Mouse (Mus musculus) cerebellum, postnatal 14 days (tissue): ENCODE measurements around the gene Marveld3.

Experiments
- DNase-seq, 2 experiments: peaks; one replicate each; pipeline ENCODE4 v3.0.0; 2021; ENCODE audit warnings: mixed read lengths in 2 of 2

The Marveld3 gene

DNA sequence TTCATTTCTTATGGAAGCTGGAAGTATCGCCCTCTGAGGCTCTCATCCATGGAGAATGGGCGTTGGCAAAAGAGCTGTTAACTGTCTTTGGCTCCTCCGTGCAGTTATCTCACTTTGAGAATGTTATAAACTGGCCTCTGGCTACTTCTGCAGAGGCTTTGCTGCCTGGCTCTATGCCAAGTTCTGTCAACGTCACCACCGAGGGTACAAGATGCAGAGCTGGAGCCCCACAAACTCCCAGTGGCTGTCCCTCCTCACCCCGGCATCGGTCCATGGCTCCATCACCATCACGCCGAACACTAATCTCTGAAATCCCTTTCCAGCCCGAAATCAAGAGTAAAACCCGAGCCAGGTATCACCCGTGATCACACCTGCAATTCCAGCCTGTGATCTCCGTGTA lies 1.4 kb upstream of the Marveld3 start:
- DNase-seq = no peak

DNA sequence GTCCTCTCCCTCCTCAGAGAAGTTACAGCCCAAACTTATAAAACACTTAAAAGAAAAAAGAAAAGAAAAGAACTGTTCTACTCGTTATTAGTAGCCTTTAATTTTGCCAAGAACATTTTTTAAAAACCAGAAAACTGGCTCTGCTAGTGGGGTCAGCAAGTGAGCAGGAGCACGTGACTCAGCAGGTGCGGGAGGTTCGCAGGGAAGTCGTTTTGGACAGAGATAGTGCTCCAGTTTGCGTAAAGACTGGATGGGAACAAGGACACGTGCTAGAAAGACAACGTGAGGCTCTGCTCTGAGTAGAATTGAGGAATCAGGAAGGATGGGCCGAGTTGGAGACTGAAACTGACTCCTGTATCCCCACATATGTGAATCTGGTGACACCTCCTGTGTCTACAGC lies 893 bp upstream of the Marveld3 start:
- no peak for DNase-seq

DNA sequence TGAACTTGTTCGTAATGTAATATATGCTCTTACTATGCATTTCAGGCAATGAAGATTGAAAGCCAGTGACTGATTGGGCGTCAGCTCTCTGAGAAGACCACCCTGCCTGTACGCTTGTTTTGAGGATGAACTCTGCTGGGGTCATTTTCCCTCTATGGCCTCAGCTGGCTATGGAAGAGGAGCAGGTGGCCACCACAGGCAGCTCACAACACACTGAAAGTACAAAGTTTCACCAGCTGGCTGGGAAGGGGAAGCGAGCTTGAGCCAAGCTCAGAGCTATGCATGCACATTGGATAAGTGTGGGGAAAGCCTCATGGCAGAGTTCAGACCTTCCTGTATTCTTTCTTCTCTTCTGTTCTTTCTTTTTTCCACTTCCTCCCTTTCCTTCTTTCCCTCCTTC lies 2.9 kb downstream of the Marveld3 start:
- no peak for DNase-seq

GRCm38 (mm10) chr8:109958036-109958655 lies 3.9 kb downstream of the Marveld3 start:
- no peak for DNase-seq

DNA sequence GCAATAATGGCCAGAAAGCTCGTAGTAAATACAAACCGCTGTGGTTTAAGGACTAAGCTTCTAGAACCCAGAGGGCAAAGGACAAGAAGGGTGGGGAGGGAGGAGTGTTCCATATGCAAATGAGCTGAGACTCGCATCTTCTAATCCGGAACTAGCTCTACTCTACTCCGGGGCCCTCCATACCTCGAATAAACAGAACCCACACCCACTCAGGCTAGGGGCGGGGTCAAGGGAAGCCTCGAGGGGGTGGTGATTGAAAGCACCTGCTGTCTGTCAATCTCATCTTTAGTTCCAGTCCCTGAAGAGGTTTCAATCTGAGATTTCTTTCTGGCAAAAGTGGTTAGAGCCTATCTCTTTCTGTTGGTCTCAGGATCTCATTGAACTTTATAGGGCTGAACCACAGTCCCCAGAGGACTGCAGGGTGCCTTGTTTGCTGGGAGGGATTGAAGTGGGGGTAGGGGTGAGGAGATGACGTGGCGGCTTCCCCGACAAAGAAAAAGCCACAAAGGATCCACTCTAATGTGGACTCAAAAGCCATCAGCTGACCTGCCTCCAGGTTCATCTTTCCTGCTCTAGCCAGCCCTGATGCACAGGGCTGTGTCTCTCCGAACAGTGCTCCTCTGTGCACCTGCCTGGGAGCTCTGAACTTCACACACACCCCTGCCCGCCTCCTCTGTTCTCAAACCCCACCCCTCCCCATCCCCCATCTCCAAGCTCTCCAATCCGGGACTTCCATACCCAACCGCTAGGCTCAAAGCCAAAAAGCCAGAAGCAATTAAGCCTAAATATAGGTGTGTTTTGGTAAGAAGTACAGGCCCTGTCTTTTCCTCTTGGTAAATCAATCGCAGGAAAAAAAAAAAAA lies 4.6 kb downstream of the Marveld3 start:
- DNase-seq = no peak

GRCm38 (mm10) chr8:109954486-109954948 lies 7.5 kb downstream of the Marveld3 start:
- DNase-seq = no peak

- DNase-seq = no peak
Measured at GRCm38 (mm10) chr8:109952171-109952570, 9.8 kb downstream of the Marveld3 start.

GRCm38 (mm10) chr8:109948285-109948564 lies 13.8 kb downstream of the Marveld3 start:
- no peak for DNase-seq

DNA sequence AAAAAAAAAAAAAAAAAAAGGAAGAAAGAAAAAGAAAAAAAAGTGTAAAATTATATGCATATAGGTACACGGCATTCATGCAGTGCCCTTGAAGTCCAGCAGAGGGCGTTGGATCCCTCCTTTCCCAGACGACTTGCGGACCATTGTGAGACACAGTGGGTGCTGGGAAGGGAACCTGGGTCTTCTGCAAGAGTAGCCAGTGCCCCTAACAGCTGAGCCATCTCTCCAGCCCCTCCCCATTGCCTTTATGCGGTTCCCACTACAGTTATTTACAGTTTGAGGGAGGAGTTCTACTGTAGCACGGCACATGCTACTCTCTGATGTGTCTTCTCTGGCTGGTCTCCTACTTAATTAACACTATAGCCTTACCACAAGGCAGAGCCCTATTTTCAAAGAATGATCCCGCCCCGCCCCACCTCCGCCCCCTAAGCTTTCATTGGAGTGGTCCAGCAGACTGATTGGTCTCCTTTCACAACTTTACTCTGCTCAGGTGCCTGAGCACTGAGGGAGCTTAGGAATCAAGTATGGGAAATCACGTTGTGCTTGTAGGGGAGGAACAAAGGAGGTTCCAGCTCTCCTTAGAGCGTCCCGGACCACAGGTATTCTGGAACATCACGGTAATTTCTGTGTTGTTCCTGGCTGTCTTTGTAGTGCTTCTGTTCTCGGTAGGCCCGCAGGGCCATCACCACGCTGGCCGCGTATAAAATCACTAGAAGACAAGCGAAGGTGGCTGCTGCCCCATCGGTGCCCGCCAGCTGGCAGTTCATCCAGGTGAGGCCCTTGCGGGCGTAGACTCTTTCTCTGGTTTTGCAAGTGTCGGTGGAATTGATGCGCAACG lies 14.3 kb downstream of the Marveld3 start:
- peak; percentile 66 to 75 for DNase-seq

GRCm38 (mm10) chr8:109946272-109946671 lies 15.7 kb downstream of the Marveld3 start:
- no peak for DNase-seq

GRCm38 (mm10) chr8:109945694-109946093 lies 16.3 kb downstream of the Marveld3 start:
- no peak for DNase-seq

DNA sequence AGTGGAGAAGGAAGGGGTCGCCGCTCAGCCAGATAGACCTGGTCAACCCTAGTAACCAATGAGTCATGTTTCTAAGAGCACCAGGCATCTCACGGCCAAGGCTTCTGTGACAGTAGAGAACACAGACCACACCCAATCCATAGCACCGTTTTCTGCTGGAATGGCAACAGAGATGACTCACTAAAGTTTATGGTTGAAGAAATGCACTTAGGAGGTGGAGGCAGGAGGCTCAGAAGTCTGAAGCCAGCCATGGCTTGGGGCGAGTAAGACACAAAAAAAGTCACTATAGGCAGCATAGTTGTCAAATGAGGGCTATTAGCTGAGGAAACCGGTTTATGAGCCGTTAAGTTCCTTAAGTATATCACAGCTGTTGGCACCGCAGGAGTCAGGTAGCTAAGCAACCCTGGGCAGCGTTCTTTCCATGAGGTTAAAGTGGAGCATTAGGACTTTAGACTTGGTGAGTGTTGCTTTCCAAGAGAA lies 16.8 kb downstream of the Marveld3 start:
- no peak for DNase-seq

GRCm38 (mm10) chr8:109941606-109942360 lies 20.2 kb downstream of the Marveld3 start:
- DNase-seq = peak in 1 of 2 experiments; percentile 45

DNA sequence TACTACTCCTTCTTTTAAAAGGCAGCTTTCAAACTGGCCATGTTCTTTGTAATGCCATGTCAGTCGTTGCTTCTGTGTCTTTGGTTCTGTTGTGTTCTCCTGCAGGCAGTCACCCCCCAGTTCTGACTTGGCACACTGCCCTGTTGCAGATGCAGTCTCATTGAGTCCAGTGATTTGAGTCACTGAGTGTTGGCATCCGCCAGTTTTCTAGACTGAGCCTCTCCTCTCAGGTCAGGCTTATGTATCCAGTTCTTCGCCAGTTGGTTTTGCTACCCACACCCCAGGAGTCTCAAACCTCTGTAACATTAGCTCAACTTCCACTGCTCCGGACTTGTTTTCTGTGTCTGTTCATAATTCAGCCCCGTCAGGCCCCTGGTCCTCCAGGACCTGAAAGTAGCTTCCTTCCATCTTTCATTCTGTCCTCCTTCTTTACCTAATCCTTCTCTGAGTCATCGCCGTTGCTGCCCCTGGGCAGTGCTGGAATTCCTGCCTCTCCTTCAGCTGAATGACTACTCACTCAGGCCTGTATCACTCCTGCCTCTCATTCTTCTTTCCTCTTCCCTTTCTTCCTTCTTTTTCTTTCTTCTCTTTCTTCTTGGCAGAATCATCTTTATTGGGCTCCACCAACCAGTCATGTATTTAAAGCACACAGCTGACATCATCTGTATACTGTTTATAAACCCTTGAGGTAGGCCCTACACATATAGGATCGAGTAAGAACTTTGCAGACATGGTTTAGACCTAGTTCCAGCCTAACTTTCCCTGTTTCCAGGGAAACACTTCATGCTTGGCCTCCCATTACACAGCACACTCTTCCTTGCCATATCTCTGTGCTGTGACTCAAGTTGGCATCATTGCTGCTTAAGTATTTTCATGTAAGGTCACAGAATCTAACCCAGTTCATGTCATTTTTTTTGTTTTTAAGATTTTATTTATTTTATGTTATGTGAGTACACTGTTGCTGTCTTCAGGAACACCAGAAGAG lies 41.3 kb downstream of the Marveld3 start:
- peak; percentile 30 to 50 for DNase-seq

DNA sequence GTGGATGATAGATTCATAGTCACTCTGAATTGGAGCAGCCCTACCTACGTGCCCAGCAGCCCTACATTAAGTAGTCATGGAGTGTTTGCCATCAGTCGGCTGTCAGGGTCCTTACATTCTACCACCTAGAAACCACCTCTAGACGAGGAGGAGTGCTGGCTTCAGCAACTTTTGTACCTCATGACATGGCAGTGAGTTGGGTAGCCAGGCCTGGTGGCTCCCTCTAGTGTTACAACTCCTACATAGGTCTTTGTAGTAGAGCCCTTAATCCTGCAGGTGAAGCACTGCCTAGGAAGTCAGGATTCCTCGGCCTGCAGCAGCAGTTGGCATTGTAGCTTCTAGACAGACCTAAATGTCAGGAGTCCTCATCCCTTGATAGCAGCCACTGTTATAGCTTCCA lies 44.7 kb downstream of the Marveld3 start:
- peak; percentile 56 to 58 for DNase-seq

DNA sequence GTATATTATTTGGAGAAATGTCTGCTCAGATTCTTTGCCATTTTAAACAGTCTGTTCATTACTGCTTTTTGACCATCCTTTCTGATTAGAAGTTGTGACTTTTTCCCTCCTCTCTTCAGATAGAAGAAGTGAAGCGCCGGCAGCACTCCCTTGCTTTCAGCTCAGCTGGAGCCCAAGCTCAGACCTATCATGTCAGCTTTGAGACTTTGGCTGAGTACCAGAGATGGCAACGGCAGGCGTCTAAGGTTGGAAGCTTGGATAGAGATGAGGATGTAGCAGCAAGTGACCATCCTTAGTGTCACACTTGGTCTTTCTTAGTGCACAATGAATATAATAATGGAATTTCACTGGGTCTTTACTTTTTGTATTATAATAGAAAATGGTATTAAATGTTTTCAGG lies 54.6 kb downstream of the Marveld3 start:
- peak; percentile 38 to 54 for DNase-seq

- no peak for DNase-seq
Measured at GRCm38 (mm10) chr8:109906907-109907306, 55.1 kb downstream of the Marveld3 start.

DNA sequence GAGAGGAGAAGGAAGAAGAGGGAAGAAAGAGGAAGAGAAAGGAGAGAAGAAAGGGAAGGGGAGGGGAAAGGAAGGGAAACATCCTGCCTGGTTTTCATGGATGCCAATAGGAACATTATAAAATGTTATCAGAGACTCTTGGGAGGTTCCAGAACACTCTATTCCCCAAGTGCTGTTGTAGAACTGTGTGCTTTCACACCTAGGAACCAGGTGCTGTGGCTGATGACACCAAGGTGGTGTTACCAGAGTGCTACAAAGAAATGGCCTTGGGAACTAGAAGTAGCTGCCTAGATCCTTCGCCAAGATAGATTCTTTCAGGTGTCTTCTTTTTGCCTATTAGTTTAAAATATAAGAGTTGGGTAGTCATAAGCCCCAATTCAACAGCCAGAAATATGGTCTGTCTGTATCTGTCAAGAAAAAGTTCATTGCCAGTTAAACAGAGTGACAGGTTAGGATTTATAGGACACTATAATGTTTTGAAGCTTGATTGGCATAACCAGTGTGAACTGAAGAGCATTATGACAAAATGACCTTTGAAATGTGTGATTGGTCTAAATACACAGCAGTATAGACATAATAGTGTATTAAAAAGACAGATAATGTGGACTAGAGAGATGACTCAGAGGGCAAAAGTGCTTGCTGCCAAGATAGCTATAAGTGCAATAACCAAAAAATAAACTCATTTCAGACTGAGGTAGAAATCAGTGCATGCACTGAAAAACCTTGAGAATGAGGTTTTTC lies 56.9 kb downstream of the Marveld3 start:
- DNase-seq = no peak

DNA sequence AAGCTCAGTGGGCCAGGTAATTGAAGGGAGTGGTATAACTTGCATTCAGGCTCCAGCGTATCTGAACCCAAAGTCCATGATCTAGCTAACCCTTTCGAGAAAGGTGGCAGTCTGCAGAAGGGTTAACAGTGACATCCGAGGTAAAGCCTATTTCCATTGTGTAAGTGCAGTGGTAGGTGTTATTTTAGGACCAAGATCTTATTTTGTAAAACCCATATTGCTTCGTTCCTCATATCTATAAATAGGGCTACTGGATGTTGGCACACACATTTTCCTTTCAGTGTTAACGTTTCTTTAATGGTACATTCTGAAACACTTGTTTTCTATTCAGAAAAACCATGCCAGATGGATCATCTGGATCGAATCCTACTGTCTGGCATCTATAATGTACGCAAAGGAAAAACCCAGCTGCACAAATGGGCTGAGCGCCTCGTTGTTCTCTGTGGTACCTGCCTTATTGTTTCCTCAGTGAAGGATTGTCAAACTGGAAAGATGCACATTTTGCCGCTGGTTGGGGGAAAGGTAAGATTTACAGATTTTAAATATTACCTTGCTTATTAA lies 58.0 kb downstream of the Marveld3 start:
- no peak for DNase-seq

DNA sequence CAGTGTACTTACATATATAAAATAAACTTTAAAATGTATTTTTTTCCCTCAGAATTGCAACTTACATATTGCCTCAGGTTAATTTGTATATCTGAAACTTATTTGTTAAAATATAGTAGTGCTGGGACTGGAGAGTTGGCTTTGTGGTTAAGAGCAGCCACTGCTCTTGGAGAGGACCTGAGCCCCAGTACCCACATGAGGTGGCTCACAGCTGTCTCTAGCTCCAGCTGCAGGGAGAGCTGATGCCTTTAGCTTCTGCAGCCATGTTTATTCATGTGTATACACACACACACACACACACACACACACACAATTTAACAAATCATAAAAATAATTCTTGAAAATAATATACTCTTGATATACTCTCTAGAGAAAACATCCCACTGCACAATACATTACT lies 59.6 kb downstream of the Marveld3 start:
- DNase-seq = no peak
